Mouse (Mus musculus) kidney, postnatal 0 days (tissue): ENCODE measurements around the gene Tnrc6b. TPM values are rescaled to one million over a fixed set of nuclear protein-coding genes. Genes with fewer than 3 reads are reported as not detected.

Source experiments
- ATAC-seq: fragments of 200-750 bp; cut with Nextera tagmentation; replicated peaks from 2 replicates; pipeline ENCODE4 v1.8.0; 2017; ENCODE audit warnings: low read depth, moderate number of reproducible peaks, moderate TSS enrichment, moderate library complexity; ENCODE audit not compliant: low FRiP score
- DNase-seq: peaks from one replicate; pipeline ENCODE4 v3.0.0-alpha.2; 2016; ENCODE audit warnings: low spot score
- H3K27ac ChIP-seq: fragments of 300-500 bp; sonication (generic); 2 replicates; pipeline ENCODE4 v1.5.1; 2014; ENCODE audit warnings: mild to moderate bottlenecking
- H3K27me3 ChIP-seq: fragments of 300-500 bp; sonication (generic); 2 replicates; pipeline ENCODE4 v1.6.1; 2014; ENCODE audit warnings: low read length, mixed read lengths; ENCODE audit not compliant: insufficient read depth
- H3K36me3 ChIP-seq: fragments of 300-500 bp; sonication (generic); 2 replicates; pipeline ENCODE4 v1.6.1; 2014; ENCODE audit warnings: low read length, mixed read lengths; ENCODE audit not compliant: insufficient read depth
- H3K4me1 ChIP-seq: fragments of 300-500 bp; sonication (generic); replicated peaks from 2 replicates; pipeline ENCODE4 v1.6.1; 2014; ENCODE audit warnings: antibody characterized with exemption, low read length, mixed read lengths; ENCODE audit not compliant: insufficient read depth
- H3K4me2 ChIP-seq: fragments of 300-500 bp; sonication (generic); 2 replicates; pipeline ENCODE4 v1.6.1; 2014; ENCODE audit warnings: mild to moderate bottlenecking, low read length, moderate library complexity, mixed read lengths
- H3K4me3 ChIP-seq: fragments of 300-500 bp; sonication (generic); replicated peaks from 2 replicates; pipeline ENCODE4 v1.5.1; 2014; ENCODE audit warnings: low read depth, low read length
- H3K9ac ChIP-seq: fragments of 300-500 bp; sonication (generic); 2 replicates; pipeline ENCODE4 v1.6.1; 2014; ENCODE audit warnings: low read depth, low read length
- H3K9me3 ChIP-seq: fragments of 300-500 bp; sonication (generic); replicated peaks from 2 replicates; pipeline ENCODE4 v1.6.1; 2016; ENCODE audit warnings: low read length, inconsistent platforms, mixed read lengths
- CTCF ChIP-seq: IDR thresholded peaks from 2 replicates; pipeline ENCODE4 v1.5.1; 2016; ENCODE audit warnings: antibody characterized with exemption, low read depth, mild to moderate bottlenecking, moderate library complexity
- WGBS: fragments of 180-500 bp; shearing (Covaris S2); extraction: QIAGEN DNeasy Blood & Tissue Kit; methylation state at CpG from one replicate; pipeline ENCODE4 v1.1.7; 2014; 5-methylcytosine and 5-hydroxymethylcytosine counted together
- polyA plus RNA-seq: library from polyadenylated mRNA; unstranded; fragments of >200 nt; fragmentation: Nextera tagmentation; extraction: Ambion mirVana; gene quantifications from 2 replicates; pipeline ENCODE4 v1.2.1, GENCODE M21; 2015

Gene Tnrc6b
- polyA plus RNA-seq, 1 experiment from 2014 or later, result 11.2 TPM

GRCm38 (mm10) chr15:80716631-80717135, 5.6 kb downstream of the Tnrc6b start:
- Histone ChIP-seq H3K4me1 (0 out of 2 replicates have a peak, but pooled peaks cover 4% of the 10 kb centered on the region), H3K4me2 (no peak overlapping the region), H3K9ac (no peak overlapping the region), H3K9me3 (no peaks in the 10 kb centered on the region), H3K4me3 (no peak overlapping the region), H3K36me3 (no peaks in the 10 kb centered on the region), H3K27ac (no peak overlapping the region), H3K27me3 (no peaks in the 10 kb centered on the region)
- 80% methylated on average over 8 of the region's 8 CpGs for WGBS
- DNase-seq, result no peak
- TF ChIP-seq CTCF, result no peak
- ATAC-seq, result no peak

- Histone ChIP-seq H3K9ac (no peak overlapping the region), H3K27ac (no peak overlapping the region), H3K9me3 (no peaks in the 10 kb centered on the region), H3K27me3 (no peaks in the 10 kb centered on the region), H3K4me2 (no peak overlapping the region), H3K36me3 (no peaks in the 10 kb centered on the region), H3K4me3 (no peak overlapping the region), H3K4me1 (0 out of 2 replicates have a peak, but pooled peaks cover under 1% of the 10 kb centered on the region)
- no peak for ATAC-seq
- WGBS, result 68% methylated on average over 1 of the region's 1 CpGs
- no peak for DNase-seq
- no peak for TF ChIP-seq CTCF
Observed at GRCm38 (mm10) chr15:80717431-80717830, 6.3 kb downstream of the Tnrc6b start.

GRCm38 (mm10) chr15:80720249-80720648, 9.1 kb downstream of the Tnrc6b start:
- 70% methylated on average over 5 of the region's 5 CpGs for WGBS
- Histone ChIP-seq H3K4me3 (no peak overlapping the region), H3K4me2 (no peak overlapping the region), H3K4me1 (no peaks in the 10 kb centered on the region; the same call in 1 of the 2 replicates), H3K36me3 (no peaks in the 10 kb centered on the region), H3K9ac (no peak overlapping the region), H3K27ac (no peak overlapping the region), H3K9me3 (no peaks in the 10 kb centered on the region), H3K27me3 (no peaks in the 10 kb centered on the region)
- DNase-seq, result no peak
- ATAC-seq, result no peak
- no peak for TF ChIP-seq CTCF

- TF ChIP-seq CTCF, result no peak
- H3K27ac ChIP-seq, result no peak overlapping the region
- WGBS, result 64% methylated on average over 6 of the region's 6 CpGs
Observed at GRCm38 (mm10) chr15:80721861-80722260, 10.7 kb downstream of the Tnrc6b start.

GRCm38 (mm10) chr15:80722366-80722765, 11.3 kb downstream of the Tnrc6b start:
- 28% methylated on average over 3 of the region's 3 CpGs for WGBS
- H3K9ac ChIP-seq, result no peak overlapping the region
- no peaks in the 10 kb centered on the region for H3K9me3 ChIP-seq
- no peaks in the 10 kb centered on the region; the same call in 1 of the 2 replicates for H3K4me1 ChIP-seq
- no peak for ATAC-seq
- H3K27ac ChIP-seq, result no peak overlapping the region
- no peak overlapping the region for H3K4me2 ChIP-seq
- TF ChIP-seq CTCF, result no peak
- H3K36me3 ChIP-seq, result no peaks in the 10 kb centered on the region
- peak; percentile 69 for DNase-seq
- no peaks in the 10 kb centered on the region for H3K27me3 ChIP-seq
- H3K4me3 ChIP-seq, result no peak overlapping the region

More at GRCm38 (mm10) chr15:80721861-80722260, 10.7 kb downstream of the Tnrc6b start:
- ATAC-seq (no peak), DNase-seq (no peak)
- H3K4me2 ChIP-seq, result no peak overlapping the region
- H3K4me3 ChIP-seq, result no peak overlapping the region
- H3K36me3 ChIP-seq, result no peaks in the 10 kb centered on the region
- no peak overlapping the region for H3K9ac ChIP-seq
- no peaks in the 10 kb centered on the region; the same call in 1 of the 2 replicates for H3K4me1 ChIP-seq
- H3K27me3 ChIP-seq, result no peaks in the 10 kb centered on the region
- H3K9me3 ChIP-seq, result no peaks in the 10 kb centered on the region

GRCm38 (mm10) chr15:80729477-80729876, 18.4 kb downstream of the Tnrc6b start:
- H3K27me3 ChIP-seq, result no peaks in the 10 kb centered on the region
- peaks cover 7% of the 10 kb centered on the region; the same call in 1 of the 2 replicates for H3K4me1 ChIP-seq

GRCm38 (mm10) chr15:80731043-80731442, 19.9 kb downstream of the Tnrc6b start:
- Histone ChIP-seq H3K27me3 (no peaks in the 10 kb centered on the region), H3K4me3 (no peak overlapping the region), H3K27ac (no peak overlapping the region), H3K9me3 (no peaks in the 10 kb centered on the region), H3K9ac (no peak overlapping the region), H3K4me1 (peaks cover 7% of the 10 kb centered on the region; the same call in 1 of the 2 replicates), H3K4me2 (no peak overlapping the region), H3K36me3 (no peaks in the 10 kb centered on the region)
- DNase-seq, result no peak
- TF ChIP-seq CTCF, result no peak
- no peak for ATAC-seq
- WGBS, result 55% methylated on average over 1 of the region's 1 CpGs

More at GRCm38 (mm10) chr15:80729477-80729876, 18.4 kb downstream of the Tnrc6b start:
- no peak overlapping the region for H3K9ac ChIP-seq
- no peak overlapping the region for H3K4me2 ChIP-seq
- H3K9me3 ChIP-seq, result no peaks in the 10 kb centered on the region
- no peak overlapping the region for H3K27ac ChIP-seq
- 67% methylated on average over 2 of the region's 2 CpGs for WGBS
- H3K4me3 ChIP-seq, result no peak overlapping the region
- H3K36me3 ChIP-seq, result no peaks in the 10 kb centered on the region
- ATAC-seq (no peak), DNase-seq (no peak)
- TF ChIP-seq CTCF, result no peak
